Comparison of ENCODE assay signal across 18 mouse cellular contexts in the genomic region with DNA sequence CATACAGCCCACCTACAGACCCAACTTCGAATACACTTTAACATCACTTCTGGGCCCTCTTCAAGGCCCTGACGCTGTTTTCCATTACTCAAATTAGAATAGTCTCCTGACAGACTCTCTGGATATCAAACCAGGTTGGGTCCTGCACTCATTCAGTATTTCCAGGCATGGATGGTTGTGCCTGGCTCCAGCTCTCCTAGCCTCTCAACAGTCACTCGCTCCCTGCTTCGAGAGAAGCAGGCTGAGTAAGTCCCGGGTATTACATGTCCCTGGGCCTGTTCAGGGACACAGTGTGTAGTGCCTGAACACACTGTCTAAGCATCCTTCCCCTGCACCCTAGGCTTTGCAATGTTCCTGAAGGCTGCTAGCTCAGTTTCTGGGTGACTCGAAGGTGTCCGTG. TPM values are rescaled to one million over a fixed set of nuclear protein-coding genes. Genes with fewer than 3 reads are reported as not detected.
"Had no signal": no experiment of that assay in that cellular context is flagged by ENCODE, and none has a peak within 500 bp of the region (broad histone marks: within the 10 kb centered on the region; RNA-seq: fewer than 3 reads in every experiment).

No protein-coding gene starts in this region.

- H3K27ac ChIP-seq: midbrain, embryonic 10.5 days; midbrain, embryonic 12.5 days; neural tube, embryonic 13.5 days; neural tube, embryonic 15.5 days had no signal

- H3K27me3 ChIP-seq: neural tube, embryonic 13.5 days; neural tube, embryonic 15.5 days had no signal

- ATAC-seq: midbrain, embryonic 16.5 days had no signal

- H3K4me1 ChIP-seq: midbrain, embryonic 10.5 days; midbrain, embryonic 12.5 days; neural tube, embryonic 15.5 days had no signal

- H3K4me3 ChIP-seq: midbrain, embryonic 10.5 days; midbrain, embryonic 12.5 days; myocyte; neural tube, embryonic 13.5 days; neural tube, embryonic 15.5 days had no signal

- DNase-seq: lung, embryonic 14.5 days; lung, postnatal 10 days; lung, postnatal 4 days; midbrain, embryonic 14.5 days; retina, postnatal 1 day; right cerebral cortex, postnatal 4 days; spleen, adult 18-20 months; thymus, adult 18-20 months; thymus, postnatal 14 days; thymus, postnatal 36 days had no signal

RNA-seq across cellular contexts. Expression of a gene that starts 14.5 kb away (rescaled TPM):
- total RNA-seq: megakaryocyte, adult 5-6 weeks; megakaryocyte-erythroid progenitor cell, adult 5-6 weeks had no signal
- polyA plus RNA-seq: lung, embryonic 14.5 days; myocyte had no signal
